Mouse (Mus musculus): ENCODE data around the gene Arhgdib. TPM values are rescaled to one million over a fixed set of nuclear protein-coding genes. Genes with fewer than 3 reads are reported as not detected.

Arhgdib gene
- total RNA-seq, 2 experiments from 2014 or later = 43.0 to 44.5 TPM

GRCm38 (mm10) chr6:136952930-136953329, 11.2 kb upstream of the Arhgdib start:
- no peak for DNase-seq

GRCm38 (mm10) chr6:136950171-136950570, 8.5 kb upstream of the Arhgdib start:
- DNase-seq = no peak

- DNase-seq = no peak
These were observed 6.0 kb upstream of the Arhgdib start for GRCm38 (mm10) chr6:136947716-136948115.

- DNase-seq = no peak
These were observed 5.2 kb upstream of the Arhgdib start for GRCm38 (mm10) chr6:136946943-136947342.

- no peak for DNase-seq
These were observed 4.5 kb upstream of the Arhgdib start for GRCm38 (mm10) chr6:136946241-136946640.

GRCm38 (mm10) chr6:136944511-136944910, 2.8 kb upstream of the Arhgdib start:
- DNase-seq = no peak

GRCm38 (mm10) chr6:136943392-136943791, 1.7 kb upstream of the Arhgdib start:
- no peak for DNase-seq

- DNase-seq = no peak
These were observed 581 bp upstream of the Arhgdib start for GRCm38 (mm10) chr6:136942280-136942679.

GRCm38 (mm10) chr6:136940188-136940960, 1.3 kb downstream of the Arhgdib start:
- peak; percentile 40 for DNase-seq

- DNase-seq = no peak
These were observed 2.1 kb downstream of the Arhgdib start for GRCm38 (mm10) chr6:136939326-136940187.

- DNase-seq = no peak
These were observed 3.2 kb downstream of the Arhgdib start for GRCm38 (mm10) chr6:136938331-136939126.

- DNase-seq = no peak
These were observed 4.6 kb downstream of the Arhgdib start for GRCm38 (mm10) chr6:136937117-136937516.

- no peak for DNase-seq
These were observed 5.3 kb downstream of the Arhgdib start for GRCm38 (mm10) chr6:136936361-136936760.

GRCm38 (mm10) chr6:136935233-136935632, 6.5 kb downstream of the Arhgdib start:
- DNase-seq = no peak

GRCm38 (mm10) chr6:136934068-136934467, 7.6 kb downstream of the Arhgdib start:
- no peak for DNase-seq

GRCm38 (mm10) chr6:136931246-136931645, 10.5 kb downstream of the Arhgdib start:
- DNase-seq = no peak

GRCm38 (mm10) chr6:136930677-136931076, 11.0 kb downstream of the Arhgdib start:
- no peak for DNase-seq

GRCm38 (mm10) chr6:136927626-136928025, 14.1 kb downstream of the Arhgdib start:
- no peak for DNase-seq

- DNase-seq = no peak
These were observed 16.6 kb downstream of the Arhgdib start for GRCm38 (mm10) chr6:136925049-136925448.

GRCm38 (mm10) chr6:136923532-136923931, 18.2 kb downstream of the Arhgdib start, which contains the start of gene Pde6h:
TSS of gene Pde6h (plus strand) at chr6:136923832.
- no peak for DNase-seq

GRCm38 (mm10) chr6:136922871-136923270, 18.8 kb downstream of the Arhgdib start:
- no peak for DNase-seq

GRCm38 (mm10) chr6:136922080-136922479, 19.6 kb downstream of the Arhgdib start, which contains the start of gene Erp27:
TSS of gene Erp27 (minus strand) at chr6:136922180.
- no peak for DNase-seq

All from adrenal gland, postnatal 10 days (tissue).